Mouse (Mus musculus) central nervous system, embryonic 18 days (tissue): ENCODE measurements around the gene Rai14. TPM values are rescaled to one million over a fixed set of nuclear protein-coding genes. Genes with fewer than 3 reads are reported as not detected.

Source experiments
- polyA plus RNA-seq: library from polyadenylated mRNA; depleted of rRNA; stranded (reverse); fragments of >200 nt; gene quantifications from 2 replicates; pipeline ENCODE4 v1.2.3, GENCODE M21; 2012; rRNA removed

The Rai14 gene
- polyA plus RNA-seq = 9.8 and 10.8 TPM in 2 replicates

GRCm38 (mm10) chr15:10714409-10715138, at the start of gene Rai14:
Gene Rai14, minus strand, starts transcription at chr15:10714624.

GRCm38 (mm10) chr15:10558465-10558864, 156.0 kb downstream of the Rai14 start, which contains the start of gene Ttc23l:
Gene Ttc23l, minus strand, starts transcription at chr15:10558668.

Other genes starting within 250 kb of the Rai14 start
- 10.2 and 11.9 TPM in 2 replicates for gene Dnajc21, start 244.1 kb downstream of the Rai14 start, polyA plus RNA-seq
- gene Brix1, start 228.7 kb downstream of the Rai14 start, polyA plus RNA-seq = 18.2 and 18.5 TPM in 2 replicates
- 23.3 and 24.2 TPM in 2 replicates for gene Rad1, start 228.6 kb downstream of the Rai14 start, polyA plus RNA-seq
- 0.03 TPM in 1 of 2 replicates, not detected in the other for gene Ttc23l, start 156.0 kb downstream of the Rai14 start, polyA plus RNA-seq
- gene C1qtnf3, start 237.7 kb upstream of the Rai14 start, polyA plus RNA-seq = 0.34 and 2.9 TPM in 2 replicates